Mouse (Mus musculus): ENCODE data around the gene Nsun7.

Gene Nsun7

DNA sequence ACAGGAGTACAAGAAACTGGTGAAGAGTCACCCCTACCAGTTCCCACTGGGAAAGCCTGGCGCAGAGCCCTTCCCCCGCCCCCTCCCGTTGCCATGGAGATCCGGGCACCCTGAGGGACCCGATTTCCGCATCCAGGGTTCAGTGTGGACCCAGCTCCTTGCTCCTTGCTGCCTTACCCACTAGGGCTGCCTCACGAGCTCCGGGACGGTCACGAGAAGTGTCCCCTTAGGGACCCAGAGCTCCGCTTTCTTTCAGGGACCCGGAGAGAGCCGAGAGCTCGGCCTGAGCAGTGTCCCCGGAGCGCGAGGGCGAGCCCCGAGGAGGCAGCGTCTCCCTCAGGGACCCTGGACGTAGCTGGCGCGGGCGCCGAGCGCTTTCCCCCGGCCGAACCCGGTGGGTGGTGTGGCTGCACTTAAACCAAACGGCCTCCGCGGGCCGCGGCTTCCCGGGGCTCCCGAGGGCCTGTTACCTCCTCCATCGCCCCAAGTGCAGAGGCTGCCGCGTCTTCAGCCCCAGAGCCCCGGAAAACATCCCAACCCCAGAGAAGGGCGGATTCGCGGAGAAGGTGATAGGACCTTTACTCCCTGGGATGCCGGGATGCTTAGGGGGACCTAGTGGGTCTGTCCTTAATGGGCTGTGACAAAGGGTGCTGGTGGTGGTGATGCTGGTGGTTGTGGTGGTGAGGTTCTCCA is at the start of gene Nsun7:
Gene Nsun7, plus strand, starts transcription at position 142 of the 693 bp plus-strand sequence.
- in situ Hi-C loops (cut with MboI; ENCODE audit: unreplicated experiment in 2 of 2) = loop anchor here in 1 of 2 experiments (25.0 kb wide), 2 partner anchors 402 to 752 kb away; no protein-coding TSS in a partner anchor

DNA sequence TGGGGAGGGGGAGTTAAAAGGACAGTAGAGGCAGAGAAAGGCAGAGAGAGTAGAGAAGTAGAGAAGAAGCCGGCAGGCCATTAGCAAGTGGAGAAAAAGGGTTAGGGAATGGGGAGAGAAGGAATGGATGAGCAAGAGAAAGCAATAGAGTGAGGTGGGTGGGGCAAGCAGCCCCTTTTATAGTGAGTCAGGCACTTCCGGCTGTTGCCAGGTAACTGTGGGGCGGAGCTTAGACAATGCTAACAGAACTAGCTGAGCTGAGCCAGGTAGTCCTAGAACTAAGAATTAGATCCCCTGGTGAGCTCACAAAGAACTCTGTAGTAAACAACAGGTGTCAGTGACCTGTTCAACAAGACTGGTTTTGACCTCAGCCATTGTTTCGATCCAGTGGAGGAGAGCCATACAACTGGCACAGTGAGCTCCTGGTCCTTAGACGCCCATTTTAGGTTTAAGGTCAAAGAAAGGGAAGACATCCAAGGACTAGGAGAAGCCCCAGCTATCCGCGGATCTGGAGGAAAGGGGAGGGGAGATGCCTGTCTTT is 45.2 kb upstream of the Nsun7 start:
- in situ Hi-C loops (cut with MboI; ENCODE audit: unreplicated experiment in 2 of 2) = no loop called here

GRCm38 (mm10) chr5:66215569-66216277 is 44.0 kb upstream of the Nsun7 start:
- in situ Hi-C loops (cut with MboI; ENCODE audit: unreplicated experiment in 2 of 2) = no loop called here

GRCm38 (mm10) chr5:66219692-66220091 is 40.0 kb upstream of the Nsun7 start:
- in situ Hi-C loops (cut with MboI; ENCODE audit: unreplicated experiment in 2 of 2) = no loop called here

GRCm38 (mm10) chr5:66220620-66221019 is 39.1 kb upstream of the Nsun7 start:
- in situ Hi-C loops (cut with MboI; ENCODE audit: unreplicated experiment in 2 of 2) = no loop called here

DNA sequence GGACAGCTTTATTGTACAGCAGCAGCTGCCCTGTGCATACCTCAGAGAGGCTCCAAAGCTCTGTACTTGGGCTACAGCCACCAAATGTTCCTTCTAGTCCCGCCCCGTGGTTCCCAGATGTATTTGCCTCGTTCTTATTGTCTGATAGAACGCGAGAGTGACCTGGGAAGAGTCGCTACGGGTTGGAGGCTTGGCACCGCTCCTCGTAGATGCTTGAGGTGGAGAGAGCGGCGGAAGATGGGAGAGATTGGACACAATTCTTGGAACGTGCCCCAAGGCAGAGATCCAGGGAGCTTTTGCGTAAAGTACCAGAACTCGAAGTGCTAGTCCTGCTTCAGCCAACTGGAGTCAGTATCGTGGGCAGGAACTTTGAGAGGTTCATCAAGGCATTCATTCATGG is 36.8 kb upstream of the Nsun7 start:
- in situ Hi-C loops (cut with MboI; ENCODE audit: unreplicated experiment in 2 of 2) = no loop called here

GRCm38 (mm10) chr5:66226526-66226925 is 33.2 kb upstream of the Nsun7 start:
- in situ Hi-C loops (cut with MboI; ENCODE audit: unreplicated experiment in 2 of 2) = loop anchor here (25.0 kb wide), 4 partner anchors 239 to 839 kb away; partner anchors contain the start of genes Lias (in 1 of the 2) and Rpl9 (in 1 of the 2)

DNA sequence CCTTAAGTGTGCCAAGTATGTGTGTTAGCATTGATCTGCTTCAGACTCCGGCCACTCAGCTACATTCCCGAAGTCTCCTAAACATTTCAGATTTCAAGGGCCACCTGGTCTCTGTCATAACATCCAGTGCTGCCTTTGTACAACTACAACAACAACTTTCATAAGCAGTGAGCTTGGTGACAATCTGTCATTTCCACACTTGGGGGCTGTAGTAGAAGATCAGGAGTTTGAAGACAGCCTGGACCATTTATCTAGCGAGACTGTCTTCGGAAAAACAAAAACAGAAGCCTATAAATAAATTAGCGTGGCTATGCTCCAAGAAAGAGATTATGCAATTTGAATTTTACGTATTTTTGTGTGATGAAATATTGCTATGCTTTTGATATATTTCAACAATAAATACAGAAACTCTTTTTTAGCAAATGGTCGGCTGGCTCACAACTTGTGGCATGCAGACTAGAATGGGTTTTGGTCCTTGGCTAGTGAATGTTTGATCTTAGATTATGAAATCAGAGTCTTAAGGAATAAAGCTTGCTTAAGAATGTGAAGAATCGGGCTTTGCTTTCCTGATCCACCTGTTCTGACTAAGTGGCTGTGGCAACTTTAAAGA is 27.9 kb upstream of the Nsun7 start:
- in situ Hi-C loops (cut with MboI; ENCODE audit: unreplicated experiment in 2 of 2) = loop anchor here (10.0 to 25.0 kb wide), 6 partner anchors 147 to 844 kb away; partner anchors contain the start of genes Lias (in 1 of the 2) and Rpl9 (in 1 of the 2)

DNA sequence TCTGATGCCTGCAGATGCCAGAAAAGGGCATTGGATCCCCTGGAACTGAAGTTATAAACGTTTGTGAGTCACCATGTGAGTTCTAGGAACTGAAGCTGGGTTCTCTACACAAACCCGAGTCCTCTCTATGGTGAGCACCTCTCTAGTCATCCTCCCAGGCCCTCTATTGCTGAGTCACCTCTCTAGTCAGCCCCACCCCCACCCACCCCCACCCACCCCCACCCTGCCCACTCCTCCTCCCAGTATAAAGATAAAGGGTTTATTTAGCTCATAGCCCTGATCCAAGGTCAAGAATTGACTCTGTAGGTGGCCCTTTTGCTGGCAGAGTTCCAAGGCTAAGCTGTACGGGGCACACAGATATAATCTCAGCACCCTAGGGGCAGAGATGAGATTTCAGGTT is 27.2 kb upstream of the Nsun7 start:
- in situ Hi-C loops (cut with MboI; ENCODE audit: unreplicated experiment in 2 of 2) = loop anchor here (10.0 to 25.0 kb wide), 6 partner anchors 148 to 845 kb away; partner anchors contain the start of genes Lias (in 1 of the 2) and Rpl9 (in 1 of the 2)

GRCm38 (mm10) chr5:66241894-66242293 is 17.8 kb upstream of the Nsun7 start:
- in situ Hi-C loops (cut with MboI; ENCODE audit: unreplicated experiment in 2 of 2) = loop anchor here (25.0 kb wide), 4 partner anchors 255 to 855 kb away; partner anchors contain the start of genes Lias (in 1 of the 2) and Rpl9 (in 1 of the 2)

- in situ Hi-C loops (cut with MboI; ENCODE audit: unreplicated experiment in 2 of 2) = loop anchor here (25.0 kb wide), 4 partner anchors 256 to 856 kb away; partner anchors contain the start of genes Lias (in 1 of the 2) and Rpl9 (in 1 of the 2)
Measured at GRCm38 (mm10) chr5:66243467-66243866, 16.2 kb upstream of the Nsun7 start.

DNA sequence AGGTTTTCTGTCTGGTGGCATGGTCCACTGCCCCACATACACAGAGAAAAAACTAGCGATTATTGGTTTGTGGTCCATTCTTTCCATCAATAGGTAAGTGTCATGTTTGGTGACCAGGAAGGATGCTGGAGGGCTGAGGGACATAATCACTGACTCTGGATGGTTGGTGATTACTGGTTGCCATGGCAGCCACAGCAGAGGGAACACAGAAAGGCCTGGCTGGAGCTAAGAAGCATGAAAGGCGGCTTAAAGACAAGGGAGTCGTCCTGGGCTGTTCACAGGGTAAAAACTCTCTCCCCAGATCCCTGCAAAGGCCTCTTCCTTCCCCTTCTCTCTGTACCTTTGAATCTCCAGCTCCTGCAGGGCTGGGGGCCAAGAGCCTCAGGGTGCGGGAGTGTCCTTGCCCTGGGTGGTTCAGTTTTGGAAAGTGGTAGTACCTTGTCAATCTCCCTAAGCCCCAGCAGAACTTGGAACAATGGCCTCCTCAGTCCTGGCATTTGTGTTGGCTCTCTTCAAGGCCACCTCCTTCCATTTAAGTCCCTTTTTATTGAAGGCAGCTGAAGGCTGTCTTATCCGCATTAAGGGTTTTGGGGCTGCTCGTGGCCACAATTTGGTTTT is 15.5 kb upstream of the Nsun7 start:
- in situ Hi-C loops (cut with MboI; ENCODE audit: unreplicated experiment in 2 of 2) = loop anchor here (25.0 kb wide), 4 partner anchors 257 to 857 kb away; partner anchors contain the start of genes Lias (in 1 of the 2) and Rpl9 (in 1 of the 2)

DNA sequence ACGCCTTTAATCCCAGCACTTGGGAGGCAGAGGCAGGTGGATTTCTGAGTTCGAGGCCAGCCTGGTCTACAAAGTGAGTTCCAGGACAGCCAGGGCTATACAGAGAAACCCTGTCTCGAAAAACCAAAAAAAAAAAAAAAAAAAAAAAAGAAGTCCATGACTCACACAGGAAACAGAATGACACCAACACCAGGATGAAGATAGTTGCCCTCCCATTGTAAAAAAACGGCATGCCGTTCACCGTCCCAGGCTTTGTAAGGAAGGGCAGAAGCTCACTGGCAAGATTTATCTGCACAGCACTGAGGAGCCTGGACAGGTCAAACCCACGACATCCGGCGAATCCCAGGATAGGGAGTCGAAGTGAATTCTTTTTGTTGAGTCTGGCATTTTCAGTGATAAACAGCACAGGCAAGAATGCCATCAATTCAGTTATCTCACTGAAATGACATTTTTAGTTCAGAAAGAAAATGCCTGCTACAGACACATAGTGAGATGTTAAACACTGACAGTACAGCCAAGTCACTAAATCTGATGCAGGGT is 13.7 kb upstream of the Nsun7 start:
- in situ Hi-C loops (cut with MboI; ENCODE audit: unreplicated experiment in 2 of 2) = loop anchor here (25.0 kb wide), 4 partner anchors 259 to 859 kb away; partner anchors contain the start of genes Lias (in 1 of the 2) and Rpl9 (in 1 of the 2)

DNA sequence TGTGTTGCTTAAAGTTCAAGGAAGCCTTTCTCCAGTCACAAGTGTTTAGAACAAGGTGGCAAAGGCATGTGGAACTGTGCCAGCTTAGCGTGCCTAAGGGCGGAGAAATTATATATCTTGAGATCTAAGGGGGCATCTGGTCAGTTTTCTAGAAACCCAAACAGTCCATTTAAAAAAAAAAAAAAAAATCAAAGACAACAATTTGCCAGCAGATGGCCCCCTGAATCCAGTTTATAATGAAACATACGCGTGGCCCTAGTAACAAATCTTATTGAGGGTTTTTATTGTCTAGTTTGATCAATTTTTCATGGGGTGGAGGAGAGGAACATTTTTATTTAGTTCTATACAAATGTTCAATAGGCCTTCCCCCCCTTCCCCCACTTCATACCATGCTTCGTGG is 6.5 kb upstream of the Nsun7 start:
- in situ Hi-C loops (cut with MboI; ENCODE audit: unreplicated experiment in 2 of 2) = loop anchor here in 1 of 2 experiments (25.0 kb wide), 2 partner anchors 409 to 759 kb away; no protein-coding TSS in a partner anchor

DNA sequence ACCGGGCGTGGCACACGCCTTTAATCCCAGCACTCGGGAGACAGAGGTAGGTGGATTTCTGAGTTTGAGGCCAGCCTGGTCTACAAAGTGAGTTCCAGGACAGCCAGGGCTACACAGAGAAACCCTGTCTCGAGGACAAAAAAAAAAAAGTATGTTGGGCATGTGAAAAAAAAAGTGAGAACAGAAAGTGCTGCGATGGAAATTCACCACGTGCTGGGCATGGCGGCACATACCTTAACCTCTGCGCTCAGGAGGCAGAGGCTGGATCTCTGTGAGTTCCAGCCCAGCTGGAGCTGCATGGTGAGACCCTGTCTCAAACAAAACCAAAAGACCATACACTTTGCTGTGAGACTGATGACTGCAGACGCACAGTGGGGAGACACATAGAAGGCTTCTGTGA is 4.7 kb upstream of the Nsun7 start:
- in situ Hi-C loops (cut with MboI; ENCODE audit: unreplicated experiment in 2 of 2) = loop anchor here in 1 of 2 experiments (25.0 kb wide), 2 partner anchors 407 to 757 kb away; no protein-coding TSS in a partner anchor

DNA sequence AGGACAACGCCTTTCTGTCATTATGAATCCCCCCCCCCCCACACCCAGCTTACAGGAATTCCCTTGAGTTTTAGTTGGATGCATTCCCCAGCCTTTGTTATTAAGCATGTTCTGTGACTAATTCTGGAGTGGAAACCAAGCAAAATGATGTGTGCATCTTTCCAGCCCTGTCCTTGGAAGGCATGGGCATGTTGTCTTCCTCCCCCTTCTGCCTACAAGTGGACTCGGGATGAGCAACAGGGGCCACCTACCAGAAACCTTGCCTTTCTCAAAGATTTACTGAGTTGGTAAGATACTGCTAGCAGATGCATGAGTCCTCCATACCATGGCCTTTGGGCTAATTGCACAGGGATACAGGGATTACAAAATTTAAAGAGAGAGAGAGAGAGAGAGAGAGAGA is 697 bp upstream of the Nsun7 start:
- in situ Hi-C loops (cut with MboI; ENCODE audit: unreplicated experiment in 2 of 2) = loop anchor here in 1 of 2 experiments (25.0 kb wide), 2 partner anchors 403 to 753 kb away; no protein-coding TSS in a partner anchor

GRCm38 (mm10) chr5:66259431-66259755 is 304 bp upstream of the Nsun7 start:
- in situ Hi-C loops (cut with MboI; ENCODE audit: unreplicated experiment in 2 of 2) = loop anchor here in 1 of 2 experiments (25.0 kb wide), 2 partner anchors 403 to 753 kb away; no protein-coding TSS in a partner anchor

- in situ Hi-C loops (cut with MboI; ENCODE audit: unreplicated experiment in 2 of 2) = loop anchor here in 1 of 2 experiments (25.0 kb wide), 2 partner anchors 400 to 750 kb away; no protein-coding TSS in a partner anchor
Measured at GRCm38 (mm10) chr5:66262475-66262874, 2.8 kb downstream of the Nsun7 start.

GRCm38 (mm10) chr5:66263398-66263797 is 3.7 kb downstream of the Nsun7 start:
- in situ Hi-C loops (cut with MboI; ENCODE audit: unreplicated experiment in 2 of 2) = loop anchor here in 1 of 2 experiments (25.0 kb wide), 2 partner anchors 399 to 749 kb away; no protein-coding TSS in a partner anchor

All from v-Abl transformed pro-B cells (cell line).